Mouse (Mus musculus) liver, embryonic 11.5 days (tissue): ENCODE measurements at regions not wholly inside any gene's neighbourhood (a gene's known extent, or its start where the extent isn't known, plus 50 kb on each side); places are given as distances from the start of the nearest gene placed in this dataset.

ENCODE experiments used
- ATAC-seq: fragments of 200-750 bp; cut with Nextera tagmentation; replicated peaks from 2 replicates; pipeline ENCODE4 v1.8.0; 2017; ENCODE audit warnings: moderate number of reproducible peaks, mild to moderate bottlenecking, moderate TSS enrichment, moderate library complexity; ENCODE audit not compliant: low FRiP score
- DNase-seq: peaks from one replicate; pipeline ENCODE4 v3.0.0-alpha.2; 2017; ENCODE audit warnings: low spot score
- H3K27ac ChIP-seq: fragments of 300-500 bp; sonication (generic); 2 replicates; pipeline ENCODE4 v1.5.1; 2014; ENCODE audit warnings: mild to moderate bottlenecking, low read depth, low read length, control low read depth
- H3K27me3 ChIP-seq: fragments of 300-500 bp; sonication (generic); replicated peaks from 2 replicates; pipeline ENCODE4 v1.6.1; 2014; ENCODE audit warnings: low read length, mixed read lengths; ENCODE audit not compliant: control insufficient read depth, insufficient read depth
- H3K36me3 ChIP-seq: fragments of 300-500 bp; sonication (generic); 2 replicates; pipeline ENCODE4 v1.6.1; 2014; ENCODE audit warnings: mild to moderate bottlenecking, low read length, moderate library complexity, mixed read lengths; ENCODE audit not compliant: control insufficient read depth, insufficient read depth
- H3K4me1 ChIP-seq: fragments of 300-500 bp; sonication (generic); replicated peaks from 2 replicates; pipeline ENCODE4 v1.6.1; 2014; ENCODE audit warnings: low read length, mixed read lengths; ENCODE audit not compliant: control insufficient read depth, insufficient read depth
- H3K4me2 ChIP-seq: fragments of 300-500 bp; sonication (generic); 2 replicates; pipeline ENCODE4 v1.6.1; 2014; ENCODE audit warnings: mild to moderate bottlenecking, control low read depth, moderate library complexity
- H3K4me3 ChIP-seq: fragments of 300-500 bp; sonication (generic); 2 replicates; pipeline ENCODE4 v1.5.1; 2014; ENCODE audit warnings: low read depth, low read length, control low read depth
- H3K9ac ChIP-seq: fragments of 300-500 bp; sonication (generic); 2 replicates; pipeline ENCODE4 v1.6.1; 2014; ENCODE audit warnings: low read depth, low read length, control low read depth
- H3K9me3 ChIP-seq: fragments of 300-500 bp; sonication (generic); 2 replicates; pipeline ENCODE4 v1.6.1; 2016; ENCODE audit warnings: low read length, inconsistent platforms, mixed read lengths; ENCODE audit not compliant: control insufficient read depth
- WGBS: fragments of 180-500 bp; shearing (Covaris S2); extraction: QIAGEN DNeasy Blood & Tissue Kit; methylation state at CpG from one replicate; pipeline ENCODE4 v1.1.7; 2014; 5-methylcytosine and 5-hydroxymethylcytosine counted together

DNA sequence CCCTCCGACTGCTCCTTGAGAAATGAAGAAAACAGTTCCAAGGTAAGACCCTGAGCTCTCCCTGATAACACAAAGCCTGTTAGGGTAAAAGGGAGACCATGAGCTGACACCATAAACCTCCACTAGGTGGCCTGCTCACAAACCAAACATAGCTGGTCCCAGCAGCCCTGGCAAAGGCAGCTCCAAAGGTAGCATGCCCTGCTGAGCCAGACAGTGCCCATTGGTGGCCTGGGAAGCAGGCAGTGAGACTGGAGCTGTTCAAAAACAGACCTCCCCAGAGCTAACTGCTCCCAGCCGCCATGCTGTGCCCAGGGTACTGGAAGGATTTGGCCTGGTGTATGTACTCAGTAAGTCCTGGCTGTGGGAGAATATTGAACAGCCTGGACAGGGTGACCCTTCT is 117.1 kb upstream of the Srsf6 start:
- H3K4me2 ChIP-seq, result no peak overlapping the region
- DNase-seq (no peak), ATAC-seq (no peak)
- H3K27me3 ChIP-seq, result no peaks in the 10 kb centered on the region
- no peaks in the 10 kb centered on the region for H3K36me3 ChIP-seq
- 52% methylated on average over 2 of the region's 2 CpGs for WGBS
- H3K27ac ChIP-seq, result no peak overlapping the region
- H3K9ac ChIP-seq, result no peak overlapping the region
- no peaks in the 10 kb centered on the region for H3K4me1 ChIP-seq
- no peaks in the 10 kb centered on the region for H3K9me3 ChIP-seq
- no peak overlapping the region for H3K4me3 ChIP-seq

DNA sequence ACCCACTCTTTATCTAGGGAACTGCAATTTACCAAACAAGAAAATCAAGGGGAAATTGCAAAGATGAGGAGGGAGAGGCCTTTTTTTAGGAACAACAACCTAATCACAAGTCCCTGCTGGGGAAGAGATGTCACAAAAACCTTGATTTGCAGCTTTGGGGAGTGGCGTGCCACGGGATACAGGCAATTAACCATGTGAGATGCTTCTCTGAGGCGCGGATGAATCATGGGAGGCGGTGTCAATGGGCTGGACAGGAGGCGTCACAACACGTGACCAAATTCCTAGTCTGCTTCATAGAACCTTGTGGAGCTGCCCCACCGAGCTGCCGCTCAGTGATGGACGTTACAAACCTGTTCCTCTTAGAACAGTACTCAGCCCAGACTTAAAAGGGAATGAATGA is 123.6 kb upstream of the Srsf6 start:
- Histone ChIP-seq H3K36me3 (no peaks in the 10 kb centered on the region), H3K4me1 (no peaks in the 10 kb centered on the region), H3K27ac (no peak overlapping the region), H3K9me3 (no peaks in the 10 kb centered on the region), H3K9ac (no peak overlapping the region), H3K27me3 (no peaks in the 10 kb centered on the region), H3K4me3 (no peak overlapping the region), H3K4me2 (no peak overlapping the region)
- WGBS, result 87% methylated on average over 10 of the region's 10 CpGs
- no peak for ATAC-seq
- no peak for DNase-seq

DNA sequence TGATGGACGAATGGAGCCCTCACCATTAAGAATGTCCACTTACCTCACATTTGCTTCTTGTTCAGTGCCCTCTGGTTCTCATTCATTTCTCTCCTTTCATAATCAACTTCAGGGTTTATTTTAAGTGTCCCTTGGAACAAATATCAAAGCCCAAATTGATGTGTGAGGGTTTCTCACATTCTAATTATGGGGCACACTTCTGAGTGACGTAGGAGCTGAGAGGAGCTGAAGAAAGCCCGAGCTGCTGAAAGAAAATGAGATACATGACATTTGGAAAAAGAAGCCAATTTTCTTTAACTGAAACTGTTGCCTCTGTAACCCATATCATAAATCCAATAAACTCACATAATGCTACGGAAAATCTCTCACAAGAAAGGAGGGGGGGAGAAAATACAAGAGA is 134.8 kb upstream of the Srsf6 start:
- H3K9me3 ChIP-seq, result no peaks in the 10 kb centered on the region
- no peak overlapping the region for H3K9ac ChIP-seq
- WGBS, result 57% methylated on average over 4 of the region's 4 CpGs
- no peak overlapping the region for H3K4me2 ChIP-seq
- H3K27ac ChIP-seq, result no peak overlapping the region
- no peaks in the 10 kb centered on the region for H3K27me3 ChIP-seq
- DNase-seq, result no peak
- no peaks in the 10 kb centered on the region for H3K4me1 ChIP-seq
- no peak for ATAC-seq
- no peaks in the 10 kb centered on the region for H3K36me3 ChIP-seq
- H3K4me3 ChIP-seq, result no peak overlapping the region

DNA sequence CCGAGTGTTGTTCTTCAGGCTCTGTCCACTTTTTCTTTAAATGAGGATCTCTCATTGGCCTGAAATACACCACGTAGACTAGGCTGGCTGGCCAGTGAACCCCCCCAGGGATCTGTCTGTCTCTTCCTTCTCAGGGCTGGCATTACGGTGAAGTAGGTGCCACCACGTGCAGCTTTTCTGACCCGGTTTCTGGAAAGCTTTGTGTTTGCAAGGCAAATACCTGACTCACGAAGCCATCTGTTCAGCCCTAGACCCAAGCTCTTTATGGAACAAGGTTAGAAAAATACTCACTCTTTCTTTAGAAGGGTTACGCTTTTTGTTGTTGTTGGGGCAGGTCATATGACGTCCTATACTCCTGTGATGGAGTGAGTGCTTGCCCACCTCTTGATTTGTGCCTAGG is 133.3 kb upstream of the Ptprt start:
- no peaks in the 10 kb centered on the region for H3K27me3 ChIP-seq
- no peaks in the 10 kb centered on the region for H3K4me1 ChIP-seq
- 82% methylated on average over 8 of the region's 8 CpGs for WGBS
- no peaks in the 10 kb centered on the region for H3K9me3 ChIP-seq
- H3K36me3 ChIP-seq, result no peaks in the 10 kb centered on the region
- H3K4me3 ChIP-seq, result no peak overlapping the region
- H3K4me2 ChIP-seq, result no peak overlapping the region
- ATAC-seq (no peak), DNase-seq (no peak)
- no peak overlapping the region for H3K27ac ChIP-seq
- no peak overlapping the region for H3K9ac ChIP-seq

DNA sequence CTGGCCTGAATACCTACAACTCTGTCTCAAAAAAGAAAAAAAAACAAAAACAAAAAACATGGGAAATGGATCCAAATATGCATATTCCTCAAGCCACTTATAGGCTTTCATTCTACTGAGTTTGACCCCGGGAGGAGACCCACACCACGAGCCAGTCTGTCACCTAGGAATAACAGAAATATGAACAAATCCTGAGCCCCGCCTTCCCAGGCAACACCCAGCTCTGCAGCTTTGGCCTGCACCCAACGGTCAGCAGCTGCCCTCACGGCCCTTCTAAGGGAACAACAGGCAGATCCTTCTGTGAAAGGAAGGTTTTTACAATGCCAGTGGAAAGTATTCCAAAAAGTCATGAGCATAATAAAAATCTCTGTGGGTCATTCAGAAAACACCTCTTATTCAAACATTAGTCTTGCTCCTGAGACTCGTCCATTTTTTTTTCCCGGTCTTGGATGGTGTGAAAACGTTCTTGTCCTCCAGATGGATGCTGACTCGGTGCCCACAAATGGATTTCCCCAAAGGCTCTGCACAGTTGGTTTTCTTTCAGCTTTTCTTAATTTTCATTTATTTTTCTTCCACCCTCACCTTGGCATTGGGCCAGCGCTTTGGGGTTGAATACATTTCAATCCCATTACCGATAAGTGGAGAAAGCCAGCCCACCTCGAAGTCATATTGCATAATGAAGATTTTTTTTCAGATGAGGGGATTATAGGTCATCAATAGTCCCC is 130.6 kb upstream of the Ptprt start:
- Histone ChIP-seq H3K4me1 (no peaks in the 10 kb centered on the region), H3K27ac (no peak overlapping the region), H3K27me3 (no peaks in the 10 kb centered on the region), H3K9me3 (no peaks in the 10 kb centered on the region), H3K4me2 (no peak overlapping the region), H3K9ac (no peak overlapping the region), H3K36me3 (no peaks in the 10 kb centered on the region), H3K4me3 (no peak overlapping the region)
- WGBS, result 75% methylated on average over 12 of the region's 12 CpGs
- DNase-seq, result no peak
- no peak for ATAC-seq

DNA sequence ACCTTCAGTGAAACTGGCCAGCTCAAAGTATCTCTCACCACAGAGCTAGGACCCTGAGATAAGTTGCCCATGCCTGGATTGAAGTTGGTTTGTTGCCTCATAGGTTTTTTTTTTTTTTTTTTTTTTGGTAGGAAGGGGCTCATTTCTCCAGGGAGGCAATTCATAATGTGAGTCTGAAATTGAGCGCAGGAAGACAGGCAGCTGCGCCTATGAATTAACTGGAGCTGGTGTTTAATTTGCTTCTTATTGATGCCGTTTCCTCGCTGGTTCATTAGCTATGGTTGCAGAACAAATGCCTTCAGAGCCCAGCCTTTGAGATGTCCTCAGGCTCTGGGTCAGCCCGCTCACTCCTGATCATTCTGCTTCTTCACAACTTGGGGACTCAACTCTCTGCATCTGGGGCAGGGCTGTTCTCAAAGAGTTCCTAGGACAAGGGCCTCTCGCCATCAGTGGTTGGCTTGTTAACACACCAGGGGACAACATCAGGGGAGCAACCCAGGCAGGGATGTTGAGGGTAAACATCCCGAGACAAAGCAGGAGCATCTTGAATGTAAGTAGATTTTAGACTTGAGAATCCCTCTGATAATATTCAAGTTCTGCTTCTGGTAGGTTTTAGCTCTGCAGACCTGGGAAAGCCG is 123.3 kb upstream of the Ptprt start:
- H3K4me3 ChIP-seq, result no peak overlapping the region
- no peak for DNase-seq

DNA sequence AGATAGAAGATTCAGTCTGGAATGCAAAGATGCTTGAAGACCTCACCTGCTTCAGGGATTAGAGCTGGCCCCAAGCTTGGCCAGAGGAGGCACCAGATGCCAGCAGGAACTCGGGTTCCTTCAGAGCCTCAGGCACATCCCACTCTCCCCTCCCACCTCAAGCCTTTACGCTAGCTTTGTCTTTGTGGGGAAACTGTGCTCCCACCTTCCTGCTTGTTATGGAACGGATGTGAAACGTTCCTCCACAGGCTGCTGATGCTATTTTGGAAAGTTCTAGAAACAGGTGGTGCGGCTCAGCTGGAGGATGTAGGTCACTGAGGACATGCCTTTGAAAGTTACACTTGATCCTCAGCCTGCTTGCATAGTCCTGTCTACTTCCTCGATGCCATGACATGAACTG is 120.7 kb upstream of the Ptprt start:
- H3K27ac ChIP-seq, result no peak overlapping the region
- H3K27me3 ChIP-seq, result no peaks in the 10 kb centered on the region
- DNase-seq (no peak), ATAC-seq (no peak)
- H3K4me1 ChIP-seq, result no peaks in the 10 kb centered on the region
- no peaks in the 10 kb centered on the region for H3K36me3 ChIP-seq
- H3K4me2 ChIP-seq, result no peak overlapping the region
- 75% methylated on average over 6 of the region's 6 CpGs for WGBS
- no peak overlapping the region for H3K9ac ChIP-seq
- no peaks in the 10 kb centered on the region for H3K9me3 ChIP-seq
- no peak overlapping the region for H3K4me3 ChIP-seq

More for the DNA sequence above, 123.3 kb upstream of the Ptprt start:
- Histone ChIP-seq H3K4me2 (no peak overlapping the region), H3K4me1 (no peaks in the 10 kb centered on the region), H3K9ac (no peak overlapping the region), H3K27ac (no peak overlapping the region), H3K27me3 (no peaks in the 10 kb centered on the region), H3K9me3 (no peaks in the 10 kb centered on the region), H3K36me3 (no peaks in the 10 kb centered on the region)
- WGBS, result 67% methylated on average over 8 of the region's 8 CpGs
- ATAC-seq, result no peak

DNA sequence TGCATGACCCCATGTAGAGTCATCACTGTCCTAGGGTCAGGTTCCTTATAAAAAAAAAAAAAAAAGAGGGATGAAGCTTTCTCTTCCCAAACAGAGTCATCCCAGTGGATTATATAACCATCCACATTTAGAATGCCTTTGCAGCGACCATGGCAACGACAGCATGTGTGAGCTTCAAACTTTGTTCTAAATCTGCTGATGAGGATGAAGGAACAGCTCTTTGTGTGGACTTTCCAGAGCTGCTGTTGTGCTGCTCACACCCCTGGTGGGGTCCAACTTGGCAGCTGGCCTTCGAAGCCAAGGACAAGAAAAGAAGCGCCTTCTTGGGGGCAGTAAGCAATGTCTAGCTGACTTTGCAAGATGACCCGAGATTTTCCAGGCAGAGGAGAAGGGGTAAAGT is 115.6 kb upstream of the Ptprt start:
- no peak for ATAC-seq
- 75% methylated on average over 5 of the region's 5 CpGs for WGBS
- Histone ChIP-seq H3K4me2 (no peak overlapping the region), H3K4me3 (no peak overlapping the region), H3K36me3 (no peaks in the 10 kb centered on the region), H3K9ac (no peak overlapping the region), H3K27ac (no peak overlapping the region), H3K4me1 (no peaks in the 10 kb centered on the region), H3K9me3 (no peaks in the 10 kb centered on the region), H3K27me3 (no peaks in the 10 kb centered on the region)
- DNase-seq, result no peak

DNA sequence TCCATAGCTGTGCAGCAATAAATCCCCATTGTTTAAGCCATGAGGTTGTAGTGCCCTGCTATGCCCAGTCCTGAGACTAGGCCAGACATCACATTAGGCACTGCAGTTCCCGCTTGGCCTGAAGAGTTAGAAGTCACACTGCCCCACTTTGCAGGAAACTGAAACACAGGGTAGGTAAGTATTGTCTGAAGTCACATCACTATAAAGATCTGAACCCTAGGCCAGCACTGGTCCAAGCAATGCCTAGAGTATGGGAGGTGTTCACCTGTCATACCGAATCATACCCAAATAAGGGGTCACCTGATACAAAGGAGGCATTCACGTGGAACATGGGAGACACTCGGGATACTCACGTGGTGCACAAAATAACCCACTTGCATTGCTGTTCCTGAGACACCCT is 111.6 kb upstream of the Ptprt start:
- DNase-seq, result no peak
- no peaks in the 10 kb centered on the region for H3K27me3 ChIP-seq
- no peak for ATAC-seq
- H3K9me3 ChIP-seq, result no peaks in the 10 kb centered on the region
- H3K9ac ChIP-seq, result no peak overlapping the region
- H3K4me1 ChIP-seq, result no peaks in the 10 kb centered on the region
- no peaks in the 10 kb centered on the region for H3K36me3 ChIP-seq
- H3K4me2 ChIP-seq, result no peak overlapping the region
- H3K27ac ChIP-seq, result no peak overlapping the region
- no peak overlapping the region for H3K4me3 ChIP-seq
- WGBS, result 81% methylated on average over 5 of the region's 5 CpGs
